Mouse (Mus musculus) CH12.LX (cell line): ENCODE measurements around the gene Wnt10b. TPM values are rescaled to one million over a fixed set of nuclear protein-coding genes. Genes with fewer than 3 reads are reported as not detected.

Experiments used
- DNase-seq: peaks from one replicate; pipeline ENCODE4 v3.0.0-alpha.2; 2013; ENCODE audit errors: extremely low read depth
- H3K27ac ChIP-seq: 2 replicates; pipeline ENCODE4 v1.5.1; 2012; ENCODE audit warnings: low read depth, mild to moderate bottlenecking, control low read depth, moderate library complexity; ENCODE audit not compliant: insufficient read depth
- H3K27me3 ChIP-seq: replicated peaks from 2 replicates; pipeline ENCODE3; 2012; ENCODE audit warnings: inconsistent platforms
- H3K36me3 ChIP-seq, 2 experiments: replicated peaks in 1 of 2; 2 replicates each; pipeline versions ENCODE3 to v1.6.1; 2012; ENCODE audit warnings: inconsistent platforms in 1 of 2, low read length in 1 of 2, mild to moderate bottlenecking in 1 of 2, mixed read lengths in 1 of 2, moderate library complexity in 1 of 2; ENCODE audit not compliant: control insufficient read depth in 1 of 2, insufficient read depth in 1 of 2
- H3K4me1 ChIP-seq, 2 experiments: 2 replicates each; pipeline ENCODE4 v1.6.1; 2012; ENCODE audit warnings: inconsistent platforms in 1 of 2, moderate library complexity in 1 of 2; ENCODE audit not compliant: insufficient read depth in 2 of 2, control insufficient read depth in 1 of 2
- H3K4me2 ChIP-seq: 2 replicates; pipeline ENCODE4 v1.6.1; 2012; ENCODE audit warnings: low read depth, mild to moderate bottlenecking, control low read depth; ENCODE audit not compliant: poor library complexity, insufficient read depth, severe bottlenecking
- H3K4me3 ChIP-seq, 3 experiments: fragments of 150-350 bp in 1 of 3; sonication (generic) in 1 of 3; replicated peaks in 1 of 3; 2 replicates each; pipeline versions ENCODE3 to v1.5.1; 2011 to 2012; ENCODE audit warnings: low read depth in 2 of 3, low read length in 2 of 3, mild to moderate bottlenecking in 2 of 3, moderate library complexity in 2 of 3, control low read depth in 1 of 3, improper control_type of control experiment in 1 of 3, inconsistent platforms in 1 of 3, mixed read lengths in 1 of 3; ENCODE audit not compliant: poor library complexity in 1 of 3
- H3K79me2 ChIP-seq: replicated peaks from 2 replicates; pipeline ENCODE4 v1.6.1; 2012; ENCODE audit warnings: mild to moderate bottlenecking, moderate library complexity; ENCODE audit not compliant: control insufficient read depth, poor library complexity, insufficient read depth, severe bottlenecking; ENCODE audit errors: extremely low read depth
- H3K9ac ChIP-seq: 2 replicates; pipeline ENCODE4 v1.6.1; 2012; ENCODE audit warnings: low read depth, mild to moderate bottlenecking, control low read depth, moderate library complexity; ENCODE audit not compliant: insufficient read depth
- H3K9me3 ChIP-seq: replicated peaks from 2 replicates; pipeline ENCODE3; 2012; ENCODE audit warnings: low read length, inconsistent platforms, mixed read lengths
- CHD2 ChIP-seq: IDR thresholded peaks from 2 replicates; pipeline ENCODE4 v1.6.1; 2011; ENCODE audit warnings: low read length, improper control_type of control experiment
- CTCF ChIP-seq, 2 experiments: IDR thresholded peaks in 1 of 2; conservative IDR thresholded peaks in 1 of 2; 2 replicates each; pipeline ENCODE4 v1.5.1; 2011 to 2012; ENCODE audit warnings: low read depth in 2 of 2, low read length in 2 of 2, improper control_type of control experiment in 1 of 2, inconsistent platforms in 1 of 2, mild to moderate bottlenecking in 1 of 2, moderate library complexity in 1 of 2
- E2F4 ChIP-seq: IDR thresholded peaks from 2 replicates; pipeline ENCODE4 v1.6.1; 2011; ENCODE audit warnings: low read depth, low read length, improper control_type of control experiment; ENCODE audit not compliant: insufficient replicate concordance
- ELF1 ChIP-seq: IDR thresholded peaks from 2 replicates; pipeline ENCODE4 v1.6.1; 2014; ENCODE audit warnings: low read depth, mild to moderate bottlenecking, inconsistent platforms, low read length, improper control_type of control experiment
- ETS1 ChIP-seq: conservative IDR thresholded peaks from 2 replicates; pipeline ENCODE4 v1.6.1; 2012; ENCODE audit warnings: low read depth, mild to moderate bottlenecking, inconsistent platforms, low read length, improper control_type of control experiment, moderate library complexity
- GABPA ChIP-seq: IDR thresholded peaks from 2 replicates; pipeline ENCODE4 v1.6.1; 2012; ENCODE audit warnings: low read depth, low read length, improper control_type of control experiment, inconsistent platforms; ENCODE audit not compliant: insufficient replicate concordance
- HCFC1 ChIP-seq: IDR thresholded peaks from 2 replicates; pipeline ENCODE4 v1.6.1; 2012; ENCODE audit warnings: low read depth, mild to moderate bottlenecking, inconsistent platforms, low read length, improper control_type of control experiment
- IRF4 ChIP-seq: IDR thresholded peaks from 2 replicates; pipeline ENCODE4 v1.6.1; 2014; ENCODE audit warnings: low read depth, mild to moderate bottlenecking, inconsistent platforms, low read length, improper control_type of control experiment
- JUN ChIP-seq: IDR thresholded peaks from 2 replicates; pipeline ENCODE4 v1.6.1; 2011; ENCODE audit warnings: low read depth, mild to moderate bottlenecking, low read length, improper control_type of control experiment, moderate library complexity; ENCODE audit not compliant: insufficient read depth
- JUND ChIP-seq: conservative IDR thresholded peaks from 2 replicates; pipeline ENCODE4 v1.6.1; 2011; ENCODE audit warnings: low read depth, low read length, improper control_type of control experiment
- MAFK ChIP-seq: IDR thresholded peaks from 2 replicates; pipeline ENCODE4 v1.6.1; 2011; ENCODE audit warnings: low read length, improper control_type of control experiment; ENCODE audit not compliant: insufficient replicate concordance
- MEF2A ChIP-seq: IDR thresholded peaks from 2 replicates; pipeline ENCODE4 v1.6.1; 2014; ENCODE audit warnings: low read depth, mild to moderate bottlenecking, inconsistent platforms, low read length, improper control_type of control experiment, borderline replicate concordance
- MYC ChIP-seq: IDR thresholded peaks from 2 replicates; pipeline ENCODE4 v1.6.1; 2011; ENCODE audit warnings: low read depth, mild to moderate bottlenecking, improper control_type of control experiment, low read length
- NRF1 ChIP-seq: IDR thresholded peaks from 2 replicates; pipeline ENCODE4 v1.6.1; 2014; ENCODE audit warnings: low read depth, mild to moderate bottlenecking, inconsistent platforms, low read length, improper control_type of control experiment, moderate library complexity
- PAX5 ChIP-seq: IDR thresholded peaks from 2 replicates; pipeline ENCODE4 v1.6.1; 2012; ENCODE audit warnings: low read length, inconsistent platforms, mixed read lengths
- POLR2AphosphoS2 ChIP-seq: IDR thresholded peaks from 2 replicates; pipeline ENCODE4 v1.6.1; 2011; ENCODE audit warnings: low read depth, low read length, improper control_type of control experiment
- RAD21 ChIP-seq: IDR thresholded peaks from 2 replicates; pipeline ENCODE4 v1.6.1; 2011; ENCODE audit warnings: low read depth, mild to moderate bottlenecking, low read length, improper control_type of control experiment, moderate library complexity
- SIN3A ChIP-seq: IDR thresholded peaks from 2 replicates; pipeline ENCODE4 v1.6.1; 2012; ENCODE audit warnings: low read length, improper control_type of control experiment, inconsistent platforms
- TBP ChIP-seq: conservative IDR thresholded peaks from 2 replicates; pipeline ENCODE4 v1.6.1; 2011; ENCODE audit warnings: low read depth, low read length, improper control_type of control experiment
- UBTF ChIP-seq: IDR thresholded peaks from 2 replicates; pipeline ENCODE4 v1.6.1; 2012; ENCODE audit warnings: low read depth, mild to moderate bottlenecking, inconsistent platforms, low read length, improper control_type of control experiment, moderate library complexity
- USF1 ChIP-seq: IDR thresholded peaks from 2 replicates; pipeline ENCODE4 v1.6.1; 2014; ENCODE audit warnings: low read depth, mild to moderate bottlenecking, inconsistent platforms, low read length, improper control_type of control experiment
- ZKSCAN1 ChIP-seq: IDR thresholded peaks from 2 replicates; pipeline ENCODE4 v1.6.1; 2012; ENCODE audit warnings: low read depth, inconsistent platforms, low read length, improper control_type of control experiment, borderline replicate concordance
- ZMIZ1 ChIP-seq: IDR thresholded peaks from 2 replicates; pipeline ENCODE4 v1.6.1; 2012; ENCODE audit warnings: low read depth, mild to moderate bottlenecking, inconsistent platforms, low read length, improper control_type of control experiment
- ZNF384 ChIP-seq: IDR thresholded peaks from 2 replicates; pipeline ENCODE4 v1.6.1; 2012; ENCODE audit warnings: low read depth, low read length, improper control_type of control experiment, inconsistent platforms
- dilution Hi-C: fragments of 300-500 bp; cut with MboI; formaldehyde crosslinking; loops from 2 replicates; pipeline ENCODE4 v1.14.3; 2020; ENCODE audit warnings: low sequenced_read_pairs; ENCODE audit not compliant: extremely low pct_unique_long_range_greater_than_20kb, extremely low pct_ligation_motif_present
- in situ Hi-C: fragments of 300-500 bp; cut with MboI; formaldehyde crosslinking; loops from 3 replicates; pipeline ENCODE4 v1.14.3; 2019; ENCODE audit warnings: low sequenced_read_pairs, low pct_ligation_motif_present, low pct_unique_long_range_greater_than_20kb, mixed read lengths
- polyA plus RNA-seq: library from polyadenylated mRNA; unstranded; fragments of >175 nt; gene quantifications from 2 replicates; pipeline ENCODE4 v1.2.1, GENCODE M21; 2012; ENCODE audit warnings: low read depth; ENCODE audit not compliant: insufficient read length
- total RNA-seq, 2 experiments: library from RNA; depleted of rRNA; stranded (reverse); fragments of 300-350 nt in 1 of 2; fragments of >200 nt in 1 of 2; gene quantifications; 2 replicates each; pipeline ENCODE4 v1.2.3; 2012 to 2014

The Wnt10b gene
- total and polyA plus RNA-seq, 3 experiments = 25.4 to 64.4 (median 56.2) TPM

DNA sequence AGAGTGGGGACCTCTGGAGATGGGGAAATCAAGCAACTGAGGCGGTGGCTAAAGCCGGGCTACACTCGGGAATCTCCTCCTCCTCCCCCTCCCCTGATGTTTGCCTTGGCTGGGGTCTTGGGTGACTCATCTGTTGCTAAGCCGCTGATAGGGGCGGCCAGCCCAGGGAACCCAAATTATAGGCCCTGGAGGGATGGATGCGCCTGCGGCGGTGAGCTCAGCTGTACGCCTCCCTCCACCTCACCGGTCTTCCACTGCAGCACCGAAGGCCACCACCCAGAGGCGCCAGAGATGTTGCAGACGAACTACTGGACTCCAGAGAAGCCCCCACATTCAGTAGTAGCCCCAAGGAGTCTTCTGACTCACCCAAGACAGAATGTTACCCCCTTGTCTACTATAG, 2.6 kb upstream of the Wnt10b start:
- H3K79me2 ChIP-seq = no peaks in the 10 kb centered on the region
- H3K27ac ChIP-seq = no peak overlapping the region
- no peak overlapping the region for H3K9ac ChIP-seq
- dilution Hi-C loops = no loop called here
- H3K27me3 ChIP-seq = peaks cover 2% of the 10 kb centered on the region
- TF ChIP-seq JUND (no peak), E2F4 (no peak), PAX5 (no peak), UBTF (no peak), MAFK (no peak), HCFC1 (no peak), ZKSCAN1 (no peak), POLR2AphosphoS2 (no peak), ELF1 (no peak), ZMIZ1 (no peak), SIN3A (no peak), MEF2A (no peak), CTCF (conservative IDR thresholded peaks at IDR 0.05 in 1 of 2, IDR thresholded peaks at IDR 0.05 in 1 of 2; ENCODE audit: low read depth in 2 of 2, low read length in 2 of 2) (no peak), ZNF384 (no peak), CHD2 (no peak), MYC (no peak)
- no peak overlapping the region for H3K4me3 ChIP-seq
- H3K4me2 ChIP-seq = no peak overlapping the region
- DNase-seq = no peak
- in situ Hi-C loops = no loop called here
- H3K4me1 ChIP-seq = peaks cover 10 to 35% of the 10 kb centered on the region in 2 experiments
- H3K9me3 ChIP-seq = peaks cover 2% of the 10 kb centered on the region
- no peaks in the 10 kb centered on the region for H3K36me3 ChIP-seq

DNA sequence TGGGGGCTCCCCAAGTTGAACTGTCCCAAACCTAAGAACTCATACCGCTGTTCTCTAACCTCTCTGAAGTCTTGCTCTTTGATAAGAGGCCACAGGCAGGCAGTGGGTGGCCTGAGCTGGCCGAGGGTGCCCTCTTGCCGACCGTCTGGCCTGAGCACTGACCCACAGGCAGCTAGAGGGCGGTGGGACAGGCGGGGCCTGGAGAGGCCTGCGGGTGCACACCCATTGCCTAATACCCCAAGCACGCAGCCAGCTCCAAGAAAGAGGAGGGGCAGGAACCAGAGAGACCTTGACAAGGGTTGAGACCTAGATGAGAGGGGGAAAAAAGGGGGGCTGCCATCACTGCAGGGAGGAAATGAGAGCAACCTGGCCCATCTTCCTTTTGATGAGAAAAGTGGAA, 2.1 kb upstream of the Wnt10b start:
- H3K4me3 ChIP-seq = no peak overlapping the region
- peaks cover 10 to 40% of the 10 kb centered on the region in 2 experiments for H3K4me1 ChIP-seq
- TF ChIP-seq ZNF384 (no peak), GABPA (no peak), IRF4 (no peak), USF1 (no peak), SIN3A (no peak), MAFK (no peak), RAD21 (no peak), TBP (no peak), NRF1 (no peak), JUN (no peak), ETS1 (no peak), CTCF (conservative IDR thresholded peaks at IDR 0.05 in 1 of 2, IDR thresholded peaks at IDR 0.05 in 1 of 2; ENCODE audit: low read depth in 2 of 2, low read length in 2 of 2) (no peak), ZMIZ1 (no peak)
- no peak overlapping the region for H3K9ac ChIP-seq
- no peaks in the 10 kb centered on the region for H3K79me2 ChIP-seq
- no peak overlapping the region for H3K4me2 ChIP-seq
- H3K27ac ChIP-seq = no peak overlapping the region
- no peaks in the 10 kb centered on the region for H3K36me3 ChIP-seq
- H3K27me3 ChIP-seq = peaks cover 2% of the 10 kb centered on the region
- H3K9me3 ChIP-seq = no peaks in the 10 kb centered on the region
- dilution Hi-C loops = no loop called here
- in situ Hi-C loops = no loop called here
- no peak for DNase-seq
